Mouse (Mus musculus) kidney, postnatal 0 days (tissue): Measurements from ENCODE around the gene M1ap. TPM values are rescaled to one million over a fixed set of nuclear protein-coding genes. Genes with fewer than 3 reads are reported as not detected.

Source experiments
- ATAC-seq: fragments of 200-750 bp; cut with Nextera tagmentation; replicated peaks from 2 replicates; pipeline ENCODE4 v1.8.0; 2017; ENCODE audit warnings: low read depth, moderate number of reproducible peaks, moderate TSS enrichment, moderate library complexity; ENCODE audit not compliant: low FRiP score
- DNase-seq: peaks from one replicate; pipeline ENCODE4 v3.0.0-alpha.2; 2016; ENCODE audit warnings: low spot score
- H3K27ac ChIP-seq: fragments of 300-500 bp; sonication (generic); 2 replicates; pipeline ENCODE4 v1.5.1; 2014; ENCODE audit warnings: mild to moderate bottlenecking
- H3K27me3 ChIP-seq: fragments of 300-500 bp; sonication (generic); 2 replicates; pipeline ENCODE4 v1.6.1; 2014; ENCODE audit warnings: low read length, mixed read lengths; ENCODE audit not compliant: insufficient read depth
- H3K36me3 ChIP-seq: fragments of 300-500 bp; sonication (generic); 2 replicates; pipeline ENCODE4 v1.6.1; 2014; ENCODE audit warnings: low read length, mixed read lengths; ENCODE audit not compliant: insufficient read depth
- H3K4me1 ChIP-seq: fragments of 300-500 bp; sonication (generic); replicated peaks from 2 replicates; pipeline ENCODE4 v1.6.1; 2014; ENCODE audit warnings: antibody characterized with exemption, low read length, mixed read lengths; ENCODE audit not compliant: insufficient read depth
- H3K4me2 ChIP-seq: fragments of 300-500 bp; sonication (generic); 2 replicates; pipeline ENCODE4 v1.6.1; 2014; ENCODE audit warnings: mild to moderate bottlenecking, low read length, moderate library complexity, mixed read lengths
- H3K4me3 ChIP-seq: fragments of 300-500 bp; sonication (generic); replicated peaks from 2 replicates; pipeline ENCODE4 v1.5.1; 2014; ENCODE audit warnings: low read depth, low read length
- H3K9ac ChIP-seq: fragments of 300-500 bp; sonication (generic); 2 replicates; pipeline ENCODE4 v1.6.1; 2014; ENCODE audit warnings: low read depth, low read length
- H3K9me3 ChIP-seq: fragments of 300-500 bp; sonication (generic); replicated peaks from 2 replicates; pipeline ENCODE4 v1.6.1; 2016; ENCODE audit warnings: low read length, inconsistent platforms, mixed read lengths
- CTCF ChIP-seq: IDR thresholded peaks from 2 replicates; pipeline ENCODE4 v1.5.1; 2016; ENCODE audit warnings: antibody characterized with exemption, low read depth, mild to moderate bottlenecking, moderate library complexity
- WGBS: fragments of 180-500 bp; shearing (Covaris S2); extraction: QIAGEN DNeasy Blood & Tissue Kit; methylation state at CpG from one replicate; pipeline ENCODE4 v1.1.7; 2014; 5-methylcytosine and 5-hydroxymethylcytosine counted together
- polyA plus RNA-seq: library from polyadenylated mRNA; unstranded; fragments of >200 nt; fragmentation: Nextera tagmentation; extraction: Ambion mirVana; gene quantifications from 2 replicates; pipeline ENCODE4 v1.2.1, GENCODE M21; 2015

Gene M1ap
- polyA plus RNA-seq, 1 experiment from 2014 or later, result 0.32 TPM

GRCm38 (mm10) chr6:82961664-82962063 is 15.0 kb downstream of the M1ap start:
- no peak overlapping the region for H3K4me3 ChIP-seq
- H3K27ac ChIP-seq, result no peak overlapping the region
- DNase-seq, result peak; percentile 42
- no peak overlapping the region for H3K9ac ChIP-seq
- no peak for ATAC-seq
- H3K9me3 ChIP-seq, result no peaks in the 10 kb centered on the region
- no peaks in the 10 kb centered on the region for H3K4me1 ChIP-seq
- 43% methylated on average over 1 of the region's 1 CpGs for WGBS
- H3K36me3 ChIP-seq, result no peaks in the 10 kb centered on the region
- H3K27me3 ChIP-seq, result no peaks in the 10 kb centered on the region
- TF ChIP-seq CTCF, result no peak
- no peak overlapping the region for H3K4me2 ChIP-seq

- H3K9me3 ChIP-seq, result no peaks in the 10 kb centered on the region
- no peak overlapping the region for H3K27ac ChIP-seq
- no peak for DNase-seq
- TF ChIP-seq CTCF, result no peak
- no peaks in the 10 kb centered on the region for H3K4me1 ChIP-seq
- no peak overlapping the region for H3K9ac ChIP-seq
- H3K36me3 ChIP-seq, result no peaks in the 10 kb centered on the region
- no peak overlapping the region for H3K4me3 ChIP-seq
- ATAC-seq, result no peak
- no peaks in the 10 kb centered on the region for H3K27me3 ChIP-seq
- 74% methylated on average over 6 of the region's 6 CpGs for WGBS
- no peak overlapping the region for H3K4me2 ChIP-seq
Measured at GRCm38 (mm10) chr6:82969249-82970084, 22.8 kb downstream of the M1ap start.

GRCm38 (mm10) chr6:82971031-82971430 is 24.3 kb downstream of the M1ap start:
- Histone ChIP-seq H3K27me3 (no peaks in the 10 kb centered on the region), H3K4me3 (no peak overlapping the region), H3K4me2 (no peak overlapping the region), H3K4me1 (no peaks in the 10 kb centered on the region), H3K9me3 (no peaks in the 10 kb centered on the region), H3K9ac (no peak overlapping the region), H3K27ac (no peak overlapping the region), H3K36me3 (no peaks in the 10 kb centered on the region)
- TF ChIP-seq CTCF, result peak; percentile 96
- DNase-seq (peak; percentile 83), ATAC-seq (no peak; the same call in 1 of the 2 replicates)
- WGBS, result 5% methylated on average over 5 of the region's 5 CpGs

GRCm38 (mm10) chr6:82987411-82987971 is 40.8 kb downstream of the M1ap start:
- H3K36me3 ChIP-seq, result no peaks in the 10 kb centered on the region
- H3K9me3 ChIP-seq, result no peaks in the 10 kb centered on the region
- DNase-seq, result peak; percentile 79
- no peak for TF ChIP-seq CTCF
- H3K9ac ChIP-seq, result no peak overlapping the region
- H3K4me2 ChIP-seq, result no peak overlapping the region
- 0 out of 2 replicates have a peak, but pooled peaks cover 6% of the 10 kb centered on the region for H3K4me1 ChIP-seq
- no peak overlapping the region for H3K4me3 ChIP-seq
- WGBS, result 10% methylated on average over 9 of the region's 9 CpGs
- H3K27me3 ChIP-seq, result no peaks in the 10 kb centered on the region
- no peak overlapping the region for H3K27ac ChIP-seq
- ATAC-seq, result no peak; the same call in 1 of the 2 replicates

- H3K9ac ChIP-seq, result no peak overlapping the region
- H3K27me3 ChIP-seq, result no peaks in the 10 kb centered on the region
- WGBS, result 43% methylated on average over 1 of the region's 1 CpGs
- H3K4me1 ChIP-seq, result peaks cover 7% of the 10 kb centered on the region; the same call in 1 of the 2 replicates
- no peaks in the 10 kb centered on the region for H3K9me3 ChIP-seq
- ATAC-seq, result no peak
- H3K36me3 ChIP-seq, result no peaks in the 10 kb centered on the region
- no peak for DNase-seq
- H3K4me2 ChIP-seq, result no peak overlapping the region
- H3K27ac ChIP-seq, result no peak overlapping the region
- TF ChIP-seq CTCF, result no peak
- H3K4me3 ChIP-seq, result no peak overlapping the region
Measured at GRCm38 (mm10) chr6:82993696-82994095, 47.0 kb downstream of the M1ap start.

- Histone ChIP-seq H3K9me3 (no peaks in the 10 kb centered on the region), H3K27ac (no peak overlapping the region), H3K36me3 (no peaks in the 10 kb centered on the region), H3K4me2 (no peak overlapping the region), H3K9ac (no peak overlapping the region), H3K4me3 (no peak overlapping the region), H3K27me3 (no peaks in the 10 kb centered on the region), H3K4me1 (peaks cover 7% of the 10 kb centered on the region; the same call in 1 of the 2 replicates)
- ATAC-seq, result no peak
- 76% methylated on average over 7 of the region's 7 CpGs for WGBS
- TF ChIP-seq CTCF, result no peak
- no peak for DNase-seq
Measured at GRCm38 (mm10) chr6:82994372-82994771, 47.7 kb downstream of the M1ap start.
